Comparison of ENCODE assay signal across 9 mouse cellular contexts in genomic region chr11:96345893-96346806, GRCm38 (mm10). TPM values are rescaled to one million over a fixed set of nuclear protein-coding genes. Genes with fewer than 3 reads are reported as not detected.
DNase-seq lines count a peak whose midpoint lies in the region; ATAC-seq and TF ChIP-seq lines count a peak whose summit lies in the region.
"Had no signal": no experiment of that assay in that cellular context is flagged by ENCODE, and none has a peak within 500 bp of the region (broad histone marks: within the 10 kb centered on the region; RNA-seq: fewer than 3 reads in every experiment).

No protein-coding gene starts in this region.

- no peaks in the 10 kb centered on the region for H3K9me3 ChIP-seq in intestine, embryonic 16.5 days (ENCODE audit: control insufficient read depth, low read length)
- H3K9me3 ChIP-seq in liver, embryonic 14.5 days (ENCODE audit: control insufficient read depth, low read length), result no peaks in the 10 kb centered on the region
- no peaks in the 10 kb centered on the region for H3K9me3 ChIP-seq in midbrain, embryonic 14.5 days (ENCODE audit: control insufficient read depth, low read length)

- TF ChIP-seq CTCF in liver, embryonic 14.5 days (IDR thresholded peaks at IDR 0.05; ENCODE audit: low read depth), result no peak

- H3K27ac ChIP-seq in intestine, embryonic 16.5 days (ENCODE audit: low read length), result peak overlapping the region; percentile 84
- H3K27ac ChIP-seq in liver, embryonic 14.5 days, result no peak overlapping the region
- no peak overlapping the region for H3K27ac ChIP-seq in midbrain, embryonic 14.5 days (replicated peaks; ENCODE audit: low read depth, low read length)

- peak; percentile 87 for DNase-seq in heart, adult 11 months
- DNase-seq in heart, postnatal 36 days, result no peak
- peak; percentile 49 for DNase-seq in adrenal gland, postnatal 10 days
- DNase-seq in liver, embryonic 14.5 days (ENCODE audit: low read depth in 3 of 3, low spot score in 3 of 3), result no peak
- no peak for DNase-seq in layer of hippocampus, adult 18-20 months (ENCODE audit: low spot score in 2 of 2)
- no peak for DNase-seq in Muller cell, postnatal 12 days (ENCODE audit: inconsistent ontology term)
- DNase-seq in midbrain, embryonic 14.5 days, result no peak

- H3K4me2 ChIP-seq in intestine, embryonic 16.5 days (ENCODE audit: low read depth, low read length), result peak overlapping the region; percentile 93
- peak overlapping the region; percentile 6; the same call in 1 of the 2 replicates for H3K4me2 ChIP-seq in liver, embryonic 14.5 days (ENCODE audit: low read depth)
- no peak overlapping the region for H3K4me2 ChIP-seq in midbrain, embryonic 14.5 days (ENCODE audit: low read length)

- H3K36me3 ChIP-seq in intestine, embryonic 16.5 days (ENCODE audit: control insufficient read depth, insufficient read depth, low read length), result no peaks in the 10 kb centered on the region
- no peaks in the 10 kb centered on the region for H3K36me3 ChIP-seq in liver, embryonic 14.5 days (replicated peaks; ENCODE audit: control insufficient read depth, insufficient read depth, low read depth)
- H3K36me3 ChIP-seq in midbrain, embryonic 14.5 days (ENCODE audit: control insufficient read depth, insufficient read depth, low read length), result no peaks in the 10 kb centered on the region

- TF ChIP-seq EP300 in liver, embryonic 14.5 days (IDR thresholded peaks at IDR 0.05; ENCODE audit: low read depth), result no peak

- peak overlapping the region; percentile 40 for H3K4me3 ChIP-seq in intestine, embryonic 16.5 days (ENCODE audit: low read length)
- no peak overlapping the region for H3K4me3 ChIP-seq in liver, embryonic 14.5 days (ENCODE audit: insufficient read depth in 1 of 2, low read depth in 2 of 2, low read length in 2 of 2)
- no peak overlapping the region for H3K4me3 ChIP-seq in midbrain, embryonic 14.5 days (replicated peaks; ENCODE audit: low read depth, low read length)

- peaks cover 51% of the 10 kb centered on the region for H3K4me1 ChIP-seq in intestine, embryonic 16.5 days (ENCODE audit: control insufficient read depth, insufficient read depth, low read length)
- H3K4me1 ChIP-seq in liver, embryonic 14.5 days (replicated peaks; ENCODE audit: control insufficient read depth in 2 of 2, insufficient read depth in 2 of 2, low read length in 1 of 2), result 0 out of 4 replicates have a peak, but pooled peaks cover 0 to 3% of the 10 kb centered on the region in 2 experiments
- no peaks in the 10 kb centered on the region for H3K4me1 ChIP-seq in midbrain, embryonic 14.5 days (ENCODE audit: control insufficient read depth, insufficient read depth, low read length)

- intact Hi-C loops in heart, postnatal 36 days (cut with DNase I), result no loop called here

- 16% methylated on average over 45 of the region's 45 CpGs for WGBS in intestine, embryonic 16.5 days
- WGBS in liver, embryonic 14.5 days (ENCODE audit: insufficient replicate concordance), result 11% methylated on average over 45 of the region's 45 CpGs
- 1% methylated on average over 45 of the region's 45 CpGs for WGBS in midbrain, embryonic 14.5 days

- no peak for ATAC-seq in intestine, embryonic 16.5 days
- no peak for ATAC-seq in liver, embryonic 14.5 days (ENCODE audit: insufficient read depth)
- no peak for ATAC-seq in midbrain, embryonic 14.5 days (ENCODE audit: low FRiP score, low TSS enrichment)

- H3K9ac ChIP-seq in intestine, embryonic 16.5 days (ENCODE audit: low read depth, low read length), result peak overlapping the region; percentile 71
- H3K9ac ChIP-seq in liver, embryonic 14.5 days (replicated peaks), result no peak overlapping the region
- no peak overlapping the region for H3K9ac ChIP-seq in midbrain, embryonic 14.5 days (replicated peaks; ENCODE audit: low read length)

- peaks cover 11% of the 10 kb centered on the region; the same call in 1 of the 2 replicates for H3K27me3 ChIP-seq in intestine, embryonic 16.5 days (replicated peaks; ENCODE audit: control insufficient read depth, insufficient read depth, low read length)
- peaks cover 90% of the 10 kb centered on the region for H3K27me3 ChIP-seq in liver, embryonic 14.5 days (ENCODE audit: control insufficient read depth, insufficient read depth, low read length)
- H3K27me3 ChIP-seq in midbrain, embryonic 14.5 days (ENCODE audit: control insufficient read depth, insufficient read depth, low read length), result peaks cover 96% of the 10 kb centered on the region

RNA-seq across cellular contexts. Expression of gene Hoxb2, which starts 4.2 kb away (rescaled TPM):
- 1 to 10 TPM in 1 of 2 experiments, under 1 TPM in 1; 0.51 to 1.1 TPM for total RNA-seq in heart, postnatal 36 days (2021)
- total RNA-seq in adrenal gland, postnatal 10 days (2021), result 10 to 100 TPM; 16.3 to 16.7 TPM
- polyA plus RNA-seq in intestine, embryonic 16.5 days (2015; fragmentation: Nextera tagmentation; extraction: Ambion mirVana), result 9.6 and 11.6 TPM in 2 replicates
- polyA plus RNA-seq in liver, embryonic 14.5 days (2012; rRNA removed), result 1.1 TPM in 2 replicates
- polyA plus RNA-seq in liver, embryonic 14.5 days (2014; fragmentation: Nextera tagmentation; extraction: Ambion mirVana), result 0.51 and 0.75 TPM in 2 replicates
- total RNA-seq in layer of hippocampus, adult 18-20 months (2021), result not detected
- polyA plus RNA-seq in midbrain, embryonic 14.5 days (2014; fragmentation: Nextera tagmentation; extraction: Ambion mirVana), result 0.17 TPM in 1 of 2 replicates, not detected in the other
- total RNA-seq: layer of hippocampus, postnatal 10 days had no signal

RNA-seq across cellular contexts. Expression of gene Hoxb1, which starts 19.4 kb away (rescaled TPM):
- not detected for total RNA-seq in heart, postnatal 36 days (2021)
- not detected for total RNA-seq in adrenal gland, postnatal 10 days (2021)
- polyA plus RNA-seq in intestine, embryonic 16.5 days (2015; fragmentation: Nextera tagmentation; extraction: Ambion mirVana), result not detected in 2 replicates
- polyA plus RNA-seq in liver, embryonic 14.5 days (2012; rRNA removed), result 0.02 TPM in 2 replicates
- polyA plus RNA-seq in liver, embryonic 14.5 days (2014; fragmentation: Nextera tagmentation; extraction: Ambion mirVana), result not detected in 2 replicates
- not detected for total RNA-seq in layer of hippocampus, adult 18-20 months (2021)
- polyA plus RNA-seq in midbrain, embryonic 14.5 days (2014; fragmentation: Nextera tagmentation; extraction: Ambion mirVana), result not detected in 2 replicates
- total RNA-seq: layer of hippocampus, postnatal 10 days had no signal

RNA-seq across cellular contexts. Expression of gene Hoxb3, which starts 23.0 kb away (rescaled TPM):
- total RNA-seq in heart, postnatal 36 days (2021), result under 1 TPM; 0.42 to 0.68 TPM
- total RNA-seq in adrenal gland, postnatal 10 days (2021), result 10 to 100 TPM; 13.7 to 24.8 TPM
- polyA plus RNA-seq in intestine, embryonic 16.5 days (2015; fragmentation: Nextera tagmentation; extraction: Ambion mirVana), result 1.4 and 1.5 TPM in 2 replicates
- polyA plus RNA-seq in liver, embryonic 14.5 days (2012; rRNA removed), result 0.38 and 0.66 TPM in 2 replicates
- polyA plus RNA-seq in liver, embryonic 14.5 days (2014; fragmentation: Nextera tagmentation; extraction: Ambion mirVana), result not detected in 2 replicates
- not detected for total RNA-seq in layer of hippocampus, adult 18-20 months (2021)
- not detected in 2 replicates for polyA plus RNA-seq in midbrain, embryonic 14.5 days (2014; fragmentation: Nextera tagmentation; extraction: Ambion mirVana)
- total RNA-seq: layer of hippocampus, postnatal 10 days had no signal

RNA-seq across cellular contexts. Expression of gene Hoxb4, which starts 28.1 kb away (rescaled TPM):
- under 1 TPM; 0.51 to 0.53 TPM for total RNA-seq in heart, postnatal 36 days (2021)
- 10 to 100 TPM in 1 of 2 experiments, 1 to 10 TPM in 1; 8.4 to 15.9 TPM for total RNA-seq in adrenal gland, postnatal 10 days (2021)
- polyA plus RNA-seq in intestine, embryonic 16.5 days (2015; fragmentation: Nextera tagmentation; extraction: Ambion mirVana), result 1.8 and 2.0 TPM in 2 replicates
- polyA plus RNA-seq in liver, embryonic 14.5 days (2012; rRNA removed), result 0.31 and 0.48 TPM in 2 replicates
- polyA plus RNA-seq in liver, embryonic 14.5 days (2014; fragmentation: Nextera tagmentation; extraction: Ambion mirVana), result 0.06 and 0.09 TPM in 2 replicates
- not detected for total RNA-seq in layer of hippocampus, adult 18-20 months (2021)
- polyA plus RNA-seq in midbrain, embryonic 14.5 days (2014; fragmentation: Nextera tagmentation; extraction: Ambion mirVana), result not detected in 2 replicates
- total RNA-seq: layer of hippocampus, postnatal 10 days had no signal

RNA-seq across cellular contexts. Expression of gene Hoxb5, which starts 43.0 kb away (rescaled TPM):
- total RNA-seq in heart, postnatal 36 days (2021), result under 1 TPM; 0.19 to 0.22 TPM
- 10 to 100 TPM; 12.1 to 17.1 TPM for total RNA-seq in adrenal gland, postnatal 10 days (2021)
- polyA plus RNA-seq in intestine, embryonic 16.5 days (2015; fragmentation: Nextera tagmentation; extraction: Ambion mirVana), result 26.4 and 28.7 TPM in 2 replicates
- 0.23 and 0.32 TPM in 2 replicates for polyA plus RNA-seq in liver, embryonic 14.5 days (2012; rRNA removed)
- 0.06 and 0.24 TPM in 2 replicates for polyA plus RNA-seq in liver, embryonic 14.5 days (2014; fragmentation: Nextera tagmentation; extraction: Ambion mirVana)
- not detected for total RNA-seq in layer of hippocampus, adult 18-20 months (2021)
- not detected in 2 replicates for polyA plus RNA-seq in midbrain, embryonic 14.5 days (2014; fragmentation: Nextera tagmentation; extraction: Ambion mirVana)
- total RNA-seq: layer of hippocampus, postnatal 10 days had no signal

Comparison
In these comparisons a context has a peak if more than half of its experiments do, and no peak if none do; other contexts are left out.
1. DNase-seq: peak in heart, adult 11 months (single experiment) and adrenal gland, postnatal 10 days (single experiment); none in heart, postnatal 36 days (0 of 2), liver, embryonic 14.5 days (0 of 3), layer of hippocampus, adult 18-20 months (0 of 2), Muller cell, postnatal 12 days (single experiment) and midbrain, embryonic 14.5 days (single experiment).
2. RNA of gene Hoxb2, which starts 4.2 kb away (total RNA-seq): 16.3 to 16.7 TPM in adrenal gland, postnatal 10 days; 0.51 to 1.1 TPM in heart, postnatal 36 days and not detected in layer of hippocampus, adult 18-20 months; every median in the first group is over 4 times any median in the second.
3. RNA of gene Hoxb3, which starts 23.0 kb away (total RNA-seq): 13.7 to 24.8 TPM in adrenal gland, postnatal 10 days; 0.42 to 0.68 TPM in heart, postnatal 36 days and not detected in layer of hippocampus, adult 18-20 months; every median in the first group is over 4 times any median in the second.